Mouse (Mus musculus): ENCODE measurements around the gene Aurka. TPM values are rescaled to one million over a fixed set of nuclear protein-coding genes. Genes with fewer than 3 reads are reported as not detected.

Gene Aurka
- polyA plus RNA-seq, 1 experiment = 153 TPM

- H3K4me3 ChIP-seq (ENCODE audit: low read depth, low read length) = no peak overlapping the region
- no peak overlapping the region for H3K27ac ChIP-seq (ENCODE audit: insufficient read depth, low read length)
- no peaks in the 10 kb centered on the region for H3K27me3 ChIP-seq (ENCODE audit: control insufficient read depth, insufficient read depth, low read length, poor library complexity, severe bottlenecking)
- H3K9me3 ChIP-seq (replicated peaks; ENCODE audit: control insufficient read depth, insufficient read depth, low read length, poor library complexity, severe bottlenecking) = no peaks in the 10 kb centered on the region
- TF ChIP-seq EP300 (IDR thresholded peaks at IDR 0.05; ENCODE audit: insufficient read depth, low read depth, low read length) (no peak), CTCF (IDR thresholded peaks at IDR 0.05; ENCODE audit: low read depth, low read length) (no peak), POLR2A (IDR thresholded peaks at IDR 0.05; ENCODE audit: insufficient read depth, low read length) (no peak)
- peaks cover 2% of the 10 kb centered on the region for H3K4me1 ChIP-seq (ENCODE audit: control insufficient read depth, insufficient read depth, low read length)
- no peak overlapping the region for H3K9ac ChIP-seq (ENCODE audit: low read depth, poor library complexity, severe bottlenecking)
- no peaks in the 10 kb centered on the region for H3K36me3 ChIP-seq (ENCODE audit: control insufficient read depth, insufficient read depth, low read length, poor library complexity, severe bottlenecking)
Measured at GRCm38 (mm10) chr2:172412454-172412853, 42.1 kb upstream of the Aurka start.

GRCm38 (mm10) chr2:172411091-172411490, 40.8 kb upstream of the Aurka start:
- no peak for TF ChIP-seq CTCF (IDR thresholded peaks at IDR 0.05; ENCODE audit: low read depth, low read length)
- TF ChIP-seq EP300 (IDR thresholded peaks at IDR 0.05; ENCODE audit: insufficient read depth, low read depth, low read length) = no peak
- TF ChIP-seq POLR2A (IDR thresholded peaks at IDR 0.05; ENCODE audit: insufficient read depth, low read length) = no peak
- Histone ChIP-seq H3K9ac (ENCODE audit: low read depth, poor library complexity, severe bottlenecking) (no peak overlapping the region), H3K27me3 (ENCODE audit: control insufficient read depth, insufficient read depth, low read length, poor library complexity, severe bottlenecking) (no peaks in the 10 kb centered on the region), H3K27ac (ENCODE audit: insufficient read depth, low read length) (no peak overlapping the region), H3K4me1 (ENCODE audit: control insufficient read depth, insufficient read depth, low read length) (peaks cover 2% of the 10 kb centered on the region), H3K9me3 (replicated peaks; ENCODE audit: control insufficient read depth, insufficient read depth, low read length, poor library complexity, severe bottlenecking) (no peaks in the 10 kb centered on the region), H3K36me3 (ENCODE audit: control insufficient read depth, insufficient read depth, low read length, poor library complexity, severe bottlenecking) (no peaks in the 10 kb centered on the region), H3K4me3 (ENCODE audit: low read depth, low read length) (no peak overlapping the region)

GRCm38 (mm10) chr2:172410686-172411085, 40.4 kb upstream of the Aurka start:
- Histone ChIP-seq H3K36me3 (ENCODE audit: control insufficient read depth, insufficient read depth, low read length, poor library complexity, severe bottlenecking) (no peaks in the 10 kb centered on the region), H3K9me3 (replicated peaks; ENCODE audit: control insufficient read depth, insufficient read depth, low read length, poor library complexity, severe bottlenecking) (no peaks in the 10 kb centered on the region), H3K9ac (ENCODE audit: low read depth, poor library complexity, severe bottlenecking) (no peak overlapping the region), H3K27ac (ENCODE audit: insufficient read depth, low read length) (no peak overlapping the region), H3K27me3 (ENCODE audit: control insufficient read depth, insufficient read depth, low read length, poor library complexity, severe bottlenecking) (no peaks in the 10 kb centered on the region), H3K4me3 (ENCODE audit: low read depth, low read length) (no peak overlapping the region), H3K4me1 (ENCODE audit: control insufficient read depth, insufficient read depth, low read length) (peaks cover 2% of the 10 kb centered on the region)
- no peak for TF ChIP-seq EP300 (IDR thresholded peaks at IDR 0.05; ENCODE audit: insufficient read depth, low read depth, low read length)
- TF ChIP-seq CTCF (IDR thresholded peaks at IDR 0.05; ENCODE audit: low read depth, low read length) = no peak
- TF ChIP-seq POLR2A (IDR thresholded peaks at IDR 0.05; ENCODE audit: insufficient read depth, low read length) = no peak

- no peak overlapping the region for H3K4me3 ChIP-seq (ENCODE audit: low read depth, low read length)
Measured at GRCm38 (mm10) chr2:172407499-172407898, 37.2 kb upstream of the Aurka start.

GRCm38 (mm10) chr2:172406173-172406572, 35.8 kb upstream of the Aurka start:
- no peak for TF ChIP-seq POLR2A (IDR thresholded peaks at IDR 0.05; ENCODE audit: insufficient read depth, low read length)
- TF ChIP-seq CTCF (IDR thresholded peaks at IDR 0.05; ENCODE audit: low read depth, low read length) = no peak
- TF ChIP-seq EP300 (IDR thresholded peaks at IDR 0.05; ENCODE audit: insufficient read depth, low read depth, low read length) = no peak
- Histone ChIP-seq H3K27ac (ENCODE audit: insufficient read depth, low read length) (no peak overlapping the region), H3K4me1 (ENCODE audit: control insufficient read depth, insufficient read depth, low read length) (no peaks in the 10 kb centered on the region), H3K9ac (ENCODE audit: low read depth, poor library complexity, severe bottlenecking) (no peak overlapping the region), H3K4me3 (ENCODE audit: low read depth, low read length) (no peak overlapping the region), H3K9me3 (replicated peaks; ENCODE audit: control insufficient read depth, insufficient read depth, low read length, poor library complexity, severe bottlenecking) (no peaks in the 10 kb centered on the region), H3K36me3 (ENCODE audit: control insufficient read depth, insufficient read depth, low read length, poor library complexity, severe bottlenecking) (no peaks in the 10 kb centered on the region), H3K27me3 (ENCODE audit: control insufficient read depth, insufficient read depth, low read length, poor library complexity, severe bottlenecking) (no peaks in the 10 kb centered on the region)

More at GRCm38 (mm10) chr2:172407499-172407898, 37.2 kb upstream of the Aurka start:
- Histone ChIP-seq H3K9me3 (replicated peaks; ENCODE audit: control insufficient read depth, insufficient read depth, low read length, poor library complexity, severe bottlenecking) (no peaks in the 10 kb centered on the region), H3K4me1 (ENCODE audit: control insufficient read depth, insufficient read depth, low read length) (peaks cover 2% of the 10 kb centered on the region), H3K9ac (ENCODE audit: low read depth, poor library complexity, severe bottlenecking) (no peak overlapping the region), H3K27me3 (ENCODE audit: control insufficient read depth, insufficient read depth, low read length, poor library complexity, severe bottlenecking) (no peaks in the 10 kb centered on the region), H3K36me3 (ENCODE audit: control insufficient read depth, insufficient read depth, low read length, poor library complexity, severe bottlenecking) (no peaks in the 10 kb centered on the region), H3K27ac (ENCODE audit: insufficient read depth, low read length) (no peak overlapping the region)
- TF ChIP-seq POLR2A (IDR thresholded peaks at IDR 0.05; ENCODE audit: insufficient read depth, low read length) = no peak

- H3K27me3 ChIP-seq (ENCODE audit: control insufficient read depth, insufficient read depth, low read length, poor library complexity, severe bottlenecking) = no peaks in the 10 kb centered on the region
- H3K36me3 ChIP-seq (ENCODE audit: control insufficient read depth, insufficient read depth, low read length, poor library complexity, severe bottlenecking) = no peaks in the 10 kb centered on the region
- no peaks in the 10 kb centered on the region for H3K4me1 ChIP-seq (ENCODE audit: control insufficient read depth, insufficient read depth, low read length)
- H3K9ac ChIP-seq (ENCODE audit: low read depth, poor library complexity, severe bottlenecking) = no peak overlapping the region
- H3K4me3 ChIP-seq (ENCODE audit: low read depth, low read length) = no peak overlapping the region
- no peaks in the 10 kb centered on the region for H3K9me3 ChIP-seq (replicated peaks; ENCODE audit: control insufficient read depth, insufficient read depth, low read length, poor library complexity, severe bottlenecking)
- no peak for TF ChIP-seq POLR2A (IDR thresholded peaks at IDR 0.05; ENCODE audit: insufficient read depth, low read length)
- no peak for TF ChIP-seq EP300 (IDR thresholded peaks at IDR 0.05; ENCODE audit: insufficient read depth, low read depth, low read length)
- no peak for TF ChIP-seq CTCF (IDR thresholded peaks at IDR 0.05; ENCODE audit: low read depth, low read length)
- H3K27ac ChIP-seq (ENCODE audit: insufficient read depth, low read length) = no peak overlapping the region
Measured at GRCm38 (mm10) chr2:172405011-172405410, 34.7 kb upstream of the Aurka start.
